Mouse (Mus musculus): Measurements from ENCODE around the gene Cyp2f2.

- TF ChIP-seq TAL1 (IDR thresholded peaks at IDR 0.05; ENCODE audit: low read length): no peak
- no peak for TF ChIP-seq GATA1 (IDR thresholded peaks at IDR 0.05; ENCODE audit: low read length)
These were observed 55.2 kb downstream of the Cyp2f2 start for GRCm38 (mm10) chr7:27174896-27175295.

Data from erythroblast, embryonic 14.5 days (primary cell).